Mouse (Mus musculus) myocyte (in vitro differentiated cells): ENCODE measurements at regions not wholly inside any gene's neighbourhood (a gene's known extent, or its start where the extent isn't known, plus 50 kb on each side); places are given as distances from the start of the nearest gene placed in this dataset.

ENCODE experiments used
- CEBPB ChIP-seq: IDR thresholded peaks from 2 replicates; pipeline ENCODE4 v1.6.1; 2011; ENCODE audit warnings: mild to moderate bottlenecking, moderate library complexity; ENCODE audit not compliant: poor library complexity, insufficient read depth, severe bottlenecking
- E2F4 ChIP-seq: IDR thresholded peaks from one replicate; pipeline ENCODE4 v1.6.1; 2011; ENCODE audit warnings: mild to moderate bottlenecking, control low read depth, moderate library complexity; ENCODE audit not compliant: insufficient read depth
- MAX ChIP-seq: IDR thresholded peaks from one replicate; pipeline ENCODE4 v1.6.1; 2011; ENCODE audit warnings: low read depth, mild to moderate bottlenecking, control low read depth
- MYOD1 ChIP-seq, 3 experiments: IDR thresholded peaks; one replicate each; pipeline ENCODE4 v1.6.1; 2011; ENCODE audit warnings: control low read depth in 2 of 3, low read depth in 2 of 3, mild to moderate bottlenecking in 2 of 3, moderate library complexity in 1 of 3; ENCODE audit not compliant: insufficient read length in 2 of 3, control insufficient read depth in 1 of 3
- MYOG ChIP-seq, 3 experiments: IDR thresholded peaks; one replicate each; pipeline ENCODE4 v1.6.1; 2011; ENCODE audit warnings: control low read depth in 2 of 3, low read depth in 2 of 3, mild to moderate bottlenecking in 2 of 3; ENCODE audit not compliant: insufficient read length in 2 of 3, control insufficient read depth in 1 of 3, insufficient read depth in 1 of 3
- POLR2A ChIP-seq: IDR thresholded peaks from one replicate; pipeline ENCODE4 v1.6.1; 2011; ENCODE audit warnings: low read depth, mild to moderate bottlenecking, control low read depth, moderate library complexity; ENCODE audit not compliant: insufficient read length
- POLR2AphosphoS2 ChIP-seq: IDR thresholded peaks from one replicate; pipeline ENCODE4 v1.6.1; 2011; ENCODE audit warnings: low read depth, control low read depth; ENCODE audit not compliant: insufficient read length
- REST ChIP-seq: IDR thresholded peaks from one replicate; pipeline ENCODE4 v1.6.1; 2011; ENCODE audit warnings: mild to moderate bottlenecking, control low read depth, moderate library complexity; ENCODE audit not compliant: insufficient read depth, insufficient read length
- SRF ChIP-seq: IDR thresholded peaks from one replicate; pipeline ENCODE4 v1.6.1; 2011; ENCODE audit warnings: low read depth; ENCODE audit not compliant: control insufficient read depth, insufficient read length
- TCF12 ChIP-seq: IDR thresholded peaks from one replicate; pipeline ENCODE4 v1.6.1; 2011; ENCODE audit warnings: mild to moderate bottlenecking, control low read depth; ENCODE audit not compliant: poor library complexity, insufficient read depth, severe bottlenecking
- TCF3 ChIP-seq: IDR thresholded peaks from one replicate; pipeline ENCODE4 v1.6.1; 2011; ENCODE audit warnings: low read depth, control low read depth; ENCODE audit not compliant: insufficient read length
- USF1 ChIP-seq: IDR thresholded peaks from one replicate; pipeline ENCODE4 v1.6.1; 2011; ENCODE audit warnings: low read depth, mild to moderate bottlenecking, control low read depth, moderate library complexity

DNA sequence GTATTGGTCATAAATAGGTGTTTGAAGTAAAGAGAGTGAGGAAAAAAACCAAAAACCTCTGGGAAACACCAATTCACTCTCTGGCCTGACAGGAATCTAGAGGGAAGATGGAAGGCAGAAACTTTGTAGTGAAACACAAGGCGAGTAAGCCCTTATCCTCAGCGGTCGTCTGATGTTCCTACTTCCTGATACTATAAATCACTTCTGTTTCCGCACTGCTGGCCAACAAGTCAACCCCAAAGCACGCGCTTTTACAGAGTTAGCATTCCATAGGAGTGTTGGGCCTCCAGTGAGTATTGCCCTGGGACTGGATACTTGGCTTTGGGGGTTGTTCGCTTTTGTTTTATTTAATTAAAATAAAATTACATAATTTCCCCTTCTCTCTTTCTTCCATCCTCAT lies 82.7 kb upstream of the Atp2b1 start:
- TF ChIP-seq USF1 (no peak), MYOD1 (IDR thresholded peaks at IDR 0.05; ENCODE audit: control insufficient read depth in 1 of 3, insufficient read length in 2 of 3, low read depth in 2 of 3) (no peak), POLR2A (no peak), TCF12 (no peak), MYOG (IDR thresholded peaks at IDR 0.05; ENCODE audit: control insufficient read depth in 1 of 3, insufficient read depth in 1 of 3, insufficient read length in 2 of 3, low read depth in 2 of 3) (no peak), POLR2AphosphoS2 (no peak), E2F4 (no peak), REST (no peak), MAX (no peak), SRF (no peak), TCF3 (no peak), CEBPB (no peak)
